Mouse (Mus musculus): ENCODE results near the gene Rpap2.

GRCm38 (mm10) chr5:107638366-107638765, 41.2 kb downstream of the Rpap2 start:
- no peak for TF ChIP-seq TCF12 (IDR thresholded peaks at IDR 0.05; ENCODE audit: low read depth, low read length)
- no peak for TF ChIP-seq ZNF384 (IDR thresholded peaks at IDR 0.05; ENCODE audit: low read depth, low read length)
- TF ChIP-seq MEF2A (IDR thresholded peaks at IDR 0.05; ENCODE audit: borderline replicate concordance, low read depth, low read length), result no peak
- no peak for TF ChIP-seq RCOR1 (conservative IDR thresholded peaks at IDR 0.05; ENCODE audit: low read depth, low read length)
- TF ChIP-seq CTCF (conservative IDR thresholded peaks at IDR 0.05 in 1 of 2, IDR thresholded peaks at IDR 0.05 in 1 of 2; ENCODE audit: low read depth in 2 of 2, low read length in 2 of 2), result no peak
